Mouse (Mus musculus) E14TG2a.4 (cell line): ENCODE measurements at regions not wholly inside any gene's neighbourhood (a gene's known extent, or its start where the extent isn't known, plus 50 kb on each side); places are given as distances from the start of the nearest gene placed in this dataset.
A peak's percentile ranks its signal among the peaks of the same experiment; 100 is the strongest.
"Not testable (repeated sequence)": the region's sequence is repeated elsewhere in the genome, so short reads cannot be mapped to it uniquely, and the experiment has no call there.

Experiments
- H3K27me3 ChIP-seq: 2 replicates; pipeline ENCODE4 v1.6.1; 2014; ENCODE audit warnings: low read length, control low read depth; ENCODE audit not compliant: insufficient read depth
- H3K36me3 ChIP-seq: 2 replicates; pipeline ENCODE4 v1.6.1; 2014; ENCODE audit warnings: low read length, control low read depth; ENCODE audit not compliant: insufficient read depth
- H3K4me1 ChIP-seq: replicated peaks from 2 replicates; pipeline ENCODE4 v1.6.1; 2014; ENCODE audit warnings: low read depth, low read length, control low read depth
- H3K4me3 ChIP-seq: replicated peaks from 2 replicates; pipeline ENCODE4 v1.5.1; 2014; ENCODE audit warnings: mild to moderate bottlenecking, low read length
- H3K9me3 ChIP-seq: 2 replicates; pipeline ENCODE4 v1.6.1; 2014; ENCODE audit warnings: low read length, control low read depth
- CTCF ChIP-seq: conservative IDR thresholded peaks from 2 replicates; pipeline ENCODE4 v1.5.1; 2014; ENCODE audit warnings: low read length
- NANOG ChIP-seq: IDR thresholded peaks from 2 replicates; pipeline ENCODE4 v1.6.1; 2014; ENCODE audit warnings: borderline replicate concordance, low read length, mixed read lengths
- POU5F1 ChIP-seq: IDR thresholded peaks from 2 replicates; pipeline ENCODE4 v1.6.1; 2014; ENCODE audit warnings: low read length, borderline replicate concordance

DNA sequence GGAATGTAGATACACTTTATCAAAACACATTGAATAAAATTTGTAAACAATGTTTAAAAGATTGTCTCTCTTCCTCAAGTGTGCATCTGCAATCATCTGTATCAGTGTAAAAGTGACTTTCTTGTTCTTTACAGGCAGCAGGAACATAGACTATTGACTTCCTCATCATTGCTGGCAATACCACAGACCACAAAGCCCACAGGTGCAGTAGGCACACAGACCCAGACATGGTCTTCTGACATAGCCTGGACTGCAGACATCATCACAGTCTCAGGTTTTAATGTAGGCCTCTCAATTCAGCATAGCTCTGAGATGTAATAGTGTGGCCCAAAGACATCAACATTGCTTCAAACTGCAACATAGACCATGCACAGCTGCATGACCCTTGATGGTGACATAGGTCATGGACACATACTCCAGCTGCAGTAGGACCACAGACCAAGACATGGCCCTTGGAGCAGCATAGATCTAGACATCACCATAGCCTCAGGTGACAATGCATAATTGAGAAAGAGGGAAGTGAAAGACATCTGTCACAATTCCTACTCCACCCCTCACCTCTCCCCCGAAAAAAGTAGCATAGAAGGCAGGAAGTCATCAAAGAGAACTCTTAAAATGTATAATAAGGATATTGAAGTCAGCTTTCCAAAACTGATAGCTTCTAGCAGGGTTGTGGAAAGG, 74.1 kb upstream of the Speer2 start:
- Histone ChIP-seq H3K36me3 (no peaks in the 10 kb centered on the region), H3K9me3 (no peaks in the 10 kb centered on the region), H3K4me1 (0 out of 2 replicates have a peak, but pooled peaks cover 3% of the 10 kb centered on the region), H3K27me3 (no peaks in the 10 kb centered on the region), H3K4me3 (no peak overlapping the region)
- TF ChIP-seq NANOG (no peak), CTCF (no peak), POU5F1 (no peak)

GRCm38 (mm10) chr16:69943635-69944034, 80.1 kb upstream of the Speer2 start:
- no peaks in the 10 kb centered on the region for H3K9me3 ChIP-seq
- H3K4me3 ChIP-seq, result no peak overlapping the region
- TF ChIP-seq POU5F1 (no peak), NANOG (no peak), CTCF (no peak)
- 0 out of 2 replicates have a peak, but pooled peaks cover 3% of the 10 kb centered on the region for H3K4me1 ChIP-seq
- no peaks in the 10 kb centered on the region for H3K36me3 ChIP-seq
- peaks cover 8% of the 10 kb centered on the region; the same call in 1 of the 2 replicates for H3K27me3 ChIP-seq

DNA sequence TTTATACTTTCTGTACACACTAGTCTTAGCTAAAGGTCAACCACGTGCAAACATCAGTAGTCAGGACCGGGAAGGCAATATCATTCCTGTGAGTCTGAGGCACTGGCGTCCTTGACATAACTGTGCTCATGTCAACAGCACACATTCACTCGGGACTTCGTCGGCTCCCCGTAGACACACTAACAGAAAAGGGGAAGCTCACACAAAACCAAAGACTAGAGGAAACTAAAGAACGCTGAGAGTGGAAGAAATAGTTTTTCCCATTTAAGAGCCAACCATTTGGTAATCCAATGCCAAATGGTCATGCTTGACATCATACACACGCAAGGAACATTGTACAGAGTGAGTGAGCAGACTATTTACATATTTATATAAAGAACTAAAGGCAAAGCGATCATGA, 85.2 kb upstream of the Speer2 start:
- H3K27me3 ChIP-seq, result peaks cover 14% of the 10 kb centered on the region
- H3K36me3 ChIP-seq, result no peaks in the 10 kb centered on the region
- H3K9me3 ChIP-seq, result no peaks in the 10 kb centered on the region
- H3K4me3 ChIP-seq, result no peak overlapping the region
- H3K4me1 ChIP-seq, result peaks cover 14% of the 10 kb centered on the region
- TF ChIP-seq POU5F1 (no peak), NANOG (no peak), CTCF (no peak)

DNA sequence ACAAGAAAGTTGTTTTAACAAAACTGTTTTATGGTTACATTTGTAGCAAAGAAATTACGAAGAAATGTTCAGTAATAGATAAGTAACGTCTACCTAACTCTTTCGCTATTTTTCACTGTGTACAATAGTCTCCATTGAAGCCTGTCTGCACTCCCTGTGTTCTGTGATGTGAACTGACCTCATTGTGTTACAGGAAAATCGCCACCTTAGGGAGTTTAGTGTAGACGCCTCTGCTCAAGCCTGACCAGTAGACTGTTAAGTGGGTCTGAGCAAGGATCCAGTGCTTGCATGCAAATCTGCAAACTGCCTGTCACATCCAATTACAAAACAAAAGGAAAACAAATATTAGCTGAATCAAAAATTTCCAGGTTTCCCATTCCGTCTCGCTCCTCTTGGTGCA, 85.8 kb upstream of the Speer2 start:
- no peak for TF ChIP-seq POU5F1
- TF ChIP-seq CTCF, result no peak
- no peak for TF ChIP-seq NANOG
- peaks cover 16% of the 10 kb centered on the region for H3K27me3 ChIP-seq
- H3K9me3 ChIP-seq, result no peaks in the 10 kb centered on the region
- no peaks in the 10 kb centered on the region for H3K36me3 ChIP-seq
- no peak overlapping the region for H3K4me3 ChIP-seq
- peaks cover 14% of the 10 kb centered on the region for H3K4me1 ChIP-seq

DNA sequence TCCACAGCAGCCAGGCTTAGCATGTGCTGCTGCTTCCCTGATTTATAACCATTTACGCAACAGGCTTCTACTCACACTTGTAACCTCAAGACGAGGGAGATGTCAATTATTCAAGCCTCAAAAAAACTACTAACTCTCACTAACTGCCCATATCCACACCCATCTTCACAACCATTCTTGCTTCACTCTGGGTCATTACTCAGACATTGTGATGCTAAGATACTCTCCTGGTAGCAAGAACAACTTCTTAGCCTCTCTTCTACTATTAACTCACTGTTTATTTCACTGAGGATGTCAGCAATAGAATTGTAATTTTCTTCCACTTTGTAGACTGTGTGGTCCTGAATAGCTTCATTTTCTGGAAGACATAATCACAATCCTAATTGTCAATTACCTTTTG, 88.0 kb upstream of the Speer2 start:
- H3K27me3 ChIP-seq, result peaks cover 18% of the 10 kb centered on the region
- H3K4me1 ChIP-seq, result peaks cover 14% of the 10 kb centered on the region
- H3K9me3 ChIP-seq, result peaks cover 4% of the 10 kb centered on the region; the same call in 1 of the 2 replicates
- TF ChIP-seq NANOG (peak; percentile 98), CTCF (no peak), POU5F1 (no peak; the same call in 1 of the 2 replicates)
- H3K36me3 ChIP-seq, result no peaks in the 10 kb centered on the region
- no peak overlapping the region for H3K4me3 ChIP-seq

DNA sequence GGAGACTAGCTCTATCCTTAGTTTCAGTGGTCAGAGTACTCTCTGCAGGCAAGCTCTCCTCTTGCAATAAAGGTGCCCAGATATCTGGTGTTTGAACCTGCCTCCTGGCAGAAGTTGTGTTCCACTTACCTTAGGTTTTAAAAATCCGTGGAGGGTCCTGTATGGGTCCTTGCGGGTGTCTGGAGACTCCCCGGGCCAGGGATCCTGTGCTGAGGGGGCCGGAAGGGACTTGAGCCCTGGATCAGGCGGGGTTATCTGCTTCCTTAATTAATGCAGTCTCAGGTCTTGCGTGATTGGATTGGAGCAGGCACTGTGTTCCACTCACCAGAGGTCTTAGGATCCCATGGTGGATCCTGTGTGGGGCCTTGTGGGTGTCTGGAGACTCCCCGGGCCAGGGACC, 103.0 kb upstream of the Speer2 start:
- not testable (repeated sequence) for H3K36me3 ChIP-seq, H3K4me3 ChIP-seq, H3K4me1 ChIP-seq, H3K27me3 ChIP-seq
- peaks cover 36% of the 10 kb centered on the region for H3K9me3 ChIP-seq

- Histone ChIP-seq H3K36me3 (no peaks in the 10 kb centered on the region), H3K27me3 (no peaks in the 10 kb centered on the region), H3K9me3 (no peaks in the 10 kb centered on the region), H3K4me3 (no peak overlapping the region), H3K4me1 (no peaks in the 10 kb centered on the region)
- no peak for TF ChIP-seq POU5F1
- TF ChIP-seq NANOG, result no peak
- TF ChIP-seq CTCF, result no peak
Observed at GRCm38 (mm10) chr16:69979813-69980527, 116.4 kb upstream of the Speer2 start.

GRCm38 (mm10) chr16:69984320-69984719, 120.8 kb upstream of the Speer2 start:
- no peaks in the 10 kb centered on the region for H3K36me3 ChIP-seq
- no peak for TF ChIP-seq NANOG
- no peak for TF ChIP-seq POU5F1
- no peak for TF ChIP-seq CTCF
- no peak overlapping the region for H3K4me3 ChIP-seq
- H3K27me3 ChIP-seq, result no peaks in the 10 kb centered on the region
- no peaks in the 10 kb centered on the region for H3K4me1 ChIP-seq
- H3K9me3 ChIP-seq, result no peaks in the 10 kb centered on the region

DNA sequence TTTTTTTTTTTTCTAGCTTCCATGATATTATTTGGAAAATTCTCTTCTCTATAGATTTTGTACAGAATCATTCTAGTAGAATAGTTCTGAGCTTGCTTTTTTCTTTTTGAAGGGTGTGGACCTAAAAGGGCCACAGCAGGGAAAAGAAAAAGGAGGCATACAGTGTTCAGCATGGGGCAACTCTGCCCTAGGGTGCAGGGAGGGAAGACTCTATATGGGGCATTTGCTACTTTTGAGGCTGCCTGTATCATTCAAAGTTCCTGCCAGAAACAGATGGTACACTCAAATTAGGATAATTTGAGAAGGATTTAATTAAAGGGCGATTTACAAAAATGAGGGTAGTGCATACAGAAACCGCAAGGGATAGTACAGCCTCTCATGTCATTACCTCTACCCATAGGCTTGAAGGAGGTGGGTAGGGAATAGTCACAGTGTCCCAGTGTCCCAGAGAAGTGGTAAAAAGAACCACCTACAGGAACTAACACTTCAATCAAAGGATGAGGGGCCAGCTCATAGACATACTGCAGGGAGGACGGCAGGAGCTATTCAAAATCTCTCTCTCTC, 128.4 kb upstream of the Speer2 start:
- H3K4me1 ChIP-seq, result no peaks in the 10 kb centered on the region
- no peaks in the 10 kb centered on the region for H3K36me3 ChIP-seq
- no peak overlapping the region for H3K4me3 ChIP-seq
- H3K9me3 ChIP-seq, result no peaks in the 10 kb centered on the region
- TF ChIP-seq POU5F1, result no peak
- TF ChIP-seq NANOG, result no peak
- TF ChIP-seq CTCF, result no peak
- no peaks in the 10 kb centered on the region for H3K27me3 ChIP-seq
